In the genomic region with DNA sequence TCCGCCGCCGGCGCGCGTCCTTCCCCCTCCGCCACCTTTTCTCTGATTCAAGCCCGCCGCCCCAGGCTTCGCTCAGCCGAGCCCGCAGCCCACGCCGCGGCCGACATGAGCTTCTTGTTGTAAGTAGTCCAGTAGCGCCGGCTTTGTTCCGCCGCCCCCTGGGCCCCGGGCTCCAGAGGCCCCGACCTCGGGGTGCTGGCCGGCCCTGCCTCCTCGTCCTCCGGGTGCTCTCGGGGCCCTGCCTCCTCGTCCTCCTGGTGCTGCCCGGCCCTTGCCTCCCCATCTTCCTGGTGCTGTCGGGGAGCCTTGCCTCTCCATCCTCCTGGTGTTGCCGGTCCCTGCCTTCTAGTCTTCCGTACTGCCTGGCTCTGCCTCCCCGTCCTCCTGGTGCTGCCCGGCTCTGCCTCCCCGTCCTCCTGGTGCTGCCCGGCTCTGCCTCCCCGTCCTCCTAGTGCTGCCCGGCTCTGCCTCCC, we compare ENCODE assay signal across 8 mouse cellular contexts. TPM values are rescaled to one million over a fixed set of nuclear protein-coding genes. Genes with fewer than 3 reads are reported as not detected.
DNase-seq lines count a peak whose midpoint lies in the region; ATAC-seq and TF ChIP-seq lines count a peak whose summit lies in the region.

No protein-coding gene starts in this region.

- TF ChIP-seq POLR2A in small intestine, adult 2 months (IDR thresholded peaks at IDR 0.05; ENCODE audit: low read depth, low read length): no peak

- peak overlapping the region; percentile 96 for H3K9ac ChIP-seq in neural tube, embryonic 11.5 days (ENCODE audit: low read length)
- peak overlapping the region; percentile 91 for H3K9ac ChIP-seq in limb, embryonic 11.5 days (ENCODE audit: low read length)

- intact Hi-C loops in left cerebral cortex, postnatal 25 days (cut with DNase I): no loop called here

- H3K4me1 ChIP-seq in neural tube, embryonic 11.5 days (ENCODE audit: control insufficient read depth, insufficient read depth, low read length): peaks cover 13% of the 10 kb centered on the region
- peaks cover 9% of the 10 kb centered on the region for H3K4me1 ChIP-seq in limb, embryonic 11.5 days (ENCODE audit: control insufficient read depth, insufficient read depth, low read length)
- peaks cover 8% of the 10 kb centered on the region; the same call in 1 of the 2 replicates for H3K4me1 ChIP-seq in small intestine, adult 2 months (ENCODE audit: control insufficient read depth, insufficient read depth, insufficient read length, low read length)

- H3K27me3 ChIP-seq in neural tube, embryonic 11.5 days (ENCODE audit: control insufficient read depth, insufficient read depth, low read length): no peaks in the 10 kb centered on the region
- no peaks in the 10 kb centered on the region for H3K27me3 ChIP-seq in limb, embryonic 11.5 days (ENCODE audit: control insufficient read depth, insufficient read depth, low read length)
- H3K27me3 ChIP-seq in small intestine, adult 2 months (ENCODE audit: control insufficient read depth, insufficient read depth, low read length): no peaks in the 10 kb centered on the region

- DNase-seq in cerebellum, postnatal 14 days: no peak
- no peak for DNase-seq in neural tube, embryonic 11.5 days (ENCODE audit: low spot score)
- no peak for DNase-seq in neural tube, embryonic 10.5 days (ENCODE audit: extremely low spot score, low spot score)
- DNase-seq in limb, embryonic 11.5 days (ENCODE audit: low spot score): no peak
- DNase-seq in adrenal gland, adult 8-10 months: no peak
- no peak for DNase-seq in left cerebral cortex, postnatal 25 days (ENCODE audit: low spot score in 2 of 2)

- under 1% methylated on average over 38 of the region's 38 CpGs for WGBS in neural tube, embryonic 11.5 days
- 1% methylated on average over 38 of the region's 38 CpGs for WGBS in limb, embryonic 11.5 days
- 1% methylated on average over 38 of the region's 38 CpGs for WGBS in small intestine, adult 2 months

- H3K9me3 ChIP-seq in neural tube, embryonic 11.5 days (ENCODE audit: control insufficient read depth, low read length): no peaks in the 10 kb centered on the region
- no peaks in the 10 kb centered on the region for H3K9me3 ChIP-seq in limb, embryonic 11.5 days (ENCODE audit: control insufficient read depth, low read length)

- peak overlapping the region; percentile 97 for H3K4me3 ChIP-seq in neural tube, embryonic 11.5 days (ENCODE audit: low read depth, low read length)
- peak overlapping the region; percentile 95 for H3K4me3 ChIP-seq in limb, embryonic 11.5 days (ENCODE audit: low read depth, low read length)
- peak overlapping the region; percentile 84 for H3K4me3 ChIP-seq in small intestine, adult 2 months (ENCODE audit: low read depth, low read length)

- no peaks in the 10 kb centered on the region for H3K36me3 ChIP-seq in neural tube, embryonic 11.5 days (ENCODE audit: control insufficient read depth, insufficient read depth, low read length)
- H3K36me3 ChIP-seq in limb, embryonic 11.5 days (ENCODE audit: control insufficient read depth, insufficient read depth, low read length): no peaks in the 10 kb centered on the region
- no peaks in the 10 kb centered on the region for H3K36me3 ChIP-seq in small intestine, adult 2 months (ENCODE audit: control insufficient read depth, insufficient read depth, low read length)

- ATAC-seq in cerebellum, adult (ENCODE audit: insufficient number of reproducible peaks, low FRiP score, low TSS enrichment): peak; percentile 51; the same call in 1 of the 2 replicates
- peak; percentile 78 for ATAC-seq in neural tube, embryonic 11.5 days (ENCODE audit: insufficient read depth, low FRiP score, low TSS enrichment)
- ATAC-seq in limb, embryonic 11.5 days (ENCODE audit: insufficient number of reproducible peaks, low FRiP score, low TSS enrichment, low read depth): peak; percentile 73

- TF ChIP-seq CTCF in small intestine, adult 2 months (IDR thresholded peaks at IDR 0.05; ENCODE audit: extremely low read depth, insufficient read length, insufficient replicate concordance, low read depth, low read length): no peak

- H3K4me2 ChIP-seq in neural tube, embryonic 11.5 days (ENCODE audit: low read depth): peak overlapping the region; percentile 96
- H3K4me2 ChIP-seq in limb, embryonic 11.5 days (ENCODE audit: low read depth, severe bottlenecking): peak overlapping the region; percentile 96

- peak overlapping the region; percentile 83 for H3K27ac ChIP-seq in neural tube, embryonic 11.5 days (ENCODE audit: low read depth, low read length)
- H3K27ac ChIP-seq in limb, embryonic 11.5 days (replicated peaks; ENCODE audit: low read depth, low read length): peak overlapping the region; percentile 85; the same call in 1 of the 2 replicates
- H3K27ac ChIP-seq in small intestine, adult 2 months (ENCODE audit: insufficient read depth, low read depth, low read length): peak overlapping the region; percentile 58

RNA-seq across cellular contexts. Expression of a gene that starts 0.4 kb away (rescaled TPM):
- 15.6 and 16.2 TPM in 2 replicates for polyA plus RNA-seq in neural tube, embryonic 11.5 days (2014; fragmentation: Nextera tagmentation; extraction: Ambion mirVana)
- 12.5 and 17.0 TPM in 2 replicates for polyA plus RNA-seq in limb, embryonic 11.5 days (2014; fragmentation: Nextera tagmentation; extraction: Ambion mirVana)
- polyA plus RNA-seq in small intestine, adult 2 months (2012; rRNA removed): 0.79 and 2.2 TPM in 2 replicates
- total RNA-seq in adrenal gland, adult 8-10 months (2022): 10 to 100 TPM; 33.4 to 37.1 (median 36.0) TPM
- 10 to 100 TPM; 29.5 to 32.9 TPM for total RNA-seq in left cerebral cortex, postnatal 25 days (2021)

RNA-seq across cellular contexts. Expression of a gene that starts 43.8 kb away (rescaled TPM):
- 118 and 119 TPM in 2 replicates for polyA plus RNA-seq in neural tube, embryonic 11.5 days (2014; fragmentation: Nextera tagmentation; extraction: Ambion mirVana)
- 93.3 and 95.1 TPM in 2 replicates for polyA plus RNA-seq in limb, embryonic 11.5 days (2014; fragmentation: Nextera tagmentation; extraction: Ambion mirVana)
- polyA plus RNA-seq in small intestine, adult 2 months (2012; rRNA removed): 1.1 and 1.3 TPM in 2 replicates
- 1 to 10 TPM; 3.2 to 4.0 (median 3.6) TPM for total RNA-seq in adrenal gland, adult 8-10 months (2022)
- total RNA-seq in left cerebral cortex, postnatal 25 days (2021): 10 to 100 TPM; 16.5 to 17.6 TPM

RNA-seq across cellular contexts. Expression of a gene that starts 45.1 kb away (rescaled TPM):
- 105 and 108 TPM in 2 replicates for polyA plus RNA-seq in neural tube, embryonic 11.5 days (2014; fragmentation: Nextera tagmentation; extraction: Ambion mirVana)
- 74.7 and 75.1 TPM in 2 replicates for polyA plus RNA-seq in limb, embryonic 11.5 days (2014; fragmentation: Nextera tagmentation; extraction: Ambion mirVana)
- polyA plus RNA-seq in small intestine, adult 2 months (2012; rRNA removed): 13.9 and 22.3 TPM in 2 replicates
- total RNA-seq in adrenal gland, adult 8-10 months (2022): 100 to 1,000 TPM; 121 to 154 (median 133) TPM
- total RNA-seq in left cerebral cortex, postnatal 25 days (2021): 100 to 1,000 TPM; 100 to 109 TPM

Comparison
In these comparisons a context has a peak if more than half of its experiments do, and no peak if none do; other contexts are left out.
1. RNA of a gene that starts 43.8 kb away (polyA plus RNA-seq): 118 to 119 TPM in neural tube, embryonic 11.5 days and 93.3 to 95.1 TPM in limb, embryonic 11.5 days; 1.1 to 1.3 TPM in small intestine, adult 2 months; every median in the first group is over 10 times any median in the second.
2. Peak in every context shown above with its lines, with median percentiles within 50 percentile points of each other: ATAC-seq, H3K27ac ChIP-seq and H3K4me3 ChIP-seq.